Mouse (Mus musculus): ENCODE data around the gene Epb41l4b.

- TF ChIP-seq POLR2A (IDR thresholded peaks at IDR 0.05; ENCODE audit: insufficient read depth, low read depth, low read length) (no peak), CTCF (IDR thresholded peaks at IDR 0.05; ENCODE audit: insufficient read depth, low read depth, low read length) (no peak)
These were observed 21.5 kb upstream of the Epb41l4b start for GRCm38 (mm10) chr4:57164578-57165210.

All from olfactory bulb, adult 2 months (tissue).